Mouse (Mus musculus) cerebellum, adult 18-20 months (tissue): Measurements from ENCODE around the gene Gdf11.

Experiments
- DNase-seq, 2 experiments: peaks; one replicate each; pipeline ENCODE4 v3.0.0; 2021

Gene Gdf11

GRCm38 (mm10) chr10:128890383-128891295 lies 879 bp downstream of the Gdf11 start:
- DNase-seq, result no peak

GRCm38 (mm10) chr10:128889846-128890245 lies 1.7 kb downstream of the Gdf11 start:
- DNase-seq, result no peak

GRCm38 (mm10) chr10:128888941-128889827 lies 2.3 kb downstream of the Gdf11 start:
- DNase-seq, result no peak

GRCm38 (mm10) chr10:128882067-128882466 lies 9.5 kb downstream of the Gdf11 start:
- no peak for DNase-seq

GRCm38 (mm10) chr10:128878811-128879210 lies 12.7 kb downstream of the Gdf11 start:
- DNase-seq, result no peak

- no peak for DNase-seq
Measured at GRCm38 (mm10) chr10:128878291-128878690, 13.2 kb downstream of the Gdf11 start.

GRCm38 (mm10) chr10:128870341-128870740 lies 21.2 kb downstream of the Gdf11 start:
- DNase-seq, result no peak

GRCm38 (mm10) chr10:128866518-128866917 lies 25.0 kb downstream of the Gdf11 start:
- no peak for DNase-seq

GRCm38 (mm10) chr10:128866042-128866441 lies 25.5 kb downstream of the Gdf11 start:
- DNase-seq, result no peak

GRCm38 (mm10) chr10:128861176-128861575 lies 30.3 kb downstream of the Gdf11 start:
- no peak for DNase-seq

GRCm38 (mm10) chr10:128850339-128850738 lies 41.2 kb downstream of the Gdf11 start:
- DNase-seq, result no peak

GRCm38 (mm10) chr10:128848426-128848825 lies 43.1 kb downstream of the Gdf11 start:
- DNase-seq, result no peak

GRCm38 (mm10) chr10:128846664-128847063 lies 44.9 kb downstream of the Gdf11 start:
- no peak for DNase-seq

GRCm38 (mm10) chr10:128845516-128845915 lies 46.0 kb downstream of the Gdf11 start:
- no peak for DNase-seq

GRCm38 (mm10) chr10:128843260-128843659 lies 48.3 kb downstream of the Gdf11 start:
- DNase-seq, result no peak

GRCm38 (mm10) chr10:128840612-128841011 lies 50.9 kb downstream of the Gdf11 start:
- no peak for DNase-seq

- DNase-seq, result no peak
Measured at GRCm38 (mm10) chr10:128839434-128839833, 52.1 kb downstream of the Gdf11 start.

- no peak for DNase-seq
Measured at GRCm38 (mm10) chr10:128837400-128837799, 54.1 kb downstream of the Gdf11 start.
